In genomic region chr12:8521375-8522047, GRCm38 (mm10) we compare ENCODE assay signal across 7 mouse cellular contexts. TPM values are rescaled to one million over a fixed set of nuclear protein-coding genes. Genes with fewer than 3 reads are reported as not detected.
A peak's percentile ranks its signal among the peaks of the same experiment; 100 is the strongest.
DNase-seq lines count a peak whose midpoint lies in the region.

No protein-coding gene starts in this region.

- DNase-seq in right cerebral cortex, postnatal 10 days (ENCODE audit: low spot score in 2 of 2) = peak; percentile 62 to 72
- DNase-seq in right cerebral cortex, postnatal 25 days = no peak
- DNase-seq in adipocyte (ENCODE audit: low spot score) = peak; percentile 66
- DNase-seq in gastrocnemius, postnatal 10 days = peak; percentile 50
- peak; percentile 78 for DNase-seq in kidney, adult 11 months
- peak; percentile 84 to 85 for DNase-seq in lung, adult 18-20 months
- DNase-seq in spleen, postnatal 4 days (ENCODE audit: low spot score in 2 of 2) = peak; percentile 50 to 67

RNA-seq across cellular contexts. Expression of gene Rhob, which starts 21.7 kb away (rescaled TPM):
- 10 to 100 TPM; 80.5 to 82.4 TPM for total RNA-seq in gastrocnemius, postnatal 10 days (2021)
